Mouse (Mus musculus): ENCODE data around the gene Mast4. TPM values are rescaled to one million over a fixed set of nuclear protein-coding genes. Genes with fewer than 3 reads are reported as not detected.
"Not testable (repeated sequence)": the region's sequence is repeated elsewhere in the genome, so short reads cannot be mapped to it uniquely, and the experiment has no call there.

Mast4 gene
- polyA plus RNA-seq (2011; ENCODE audit: insufficient read length, low read depth, missing spikeins): 51.8 and 80.7 TPM in 2 replicates

DNA sequence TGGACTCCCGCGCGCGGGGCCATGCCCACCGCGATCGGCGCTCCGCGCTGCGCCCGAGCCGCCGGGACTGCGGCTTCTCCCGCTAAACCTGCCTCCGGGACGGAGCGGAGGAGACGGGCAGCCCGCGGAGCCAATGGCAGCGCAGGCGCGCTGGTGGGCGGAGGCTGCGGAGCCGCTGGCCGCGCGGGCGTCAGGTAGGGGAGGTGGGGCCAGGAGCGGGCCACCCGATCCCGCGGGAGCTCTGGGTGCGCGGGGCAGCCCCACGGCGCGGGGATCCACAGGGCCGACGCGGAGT is at the start of gene Mast4:
Gene Mast4 (minus strand): TSS at position 106 of the 295 bp plus-strand sequence.
- peak; percentile 54 for TF ChIP-seq POLR2A (IDR thresholded peaks at IDR 0.05; ENCODE audit: low read depth, low read length)
- no peak for TF ChIP-seq CTCF (IDR thresholded peaks at IDR 0.05; ENCODE audit: borderline replicate concordance, insufficient read depth, low read length)
- Histone ChIP-seq H3K27ac (ENCODE audit: insufficient read depth, low read length) (no peak within 1 kb of the TSS), H3K4me1 (ENCODE audit: control insufficient read depth, insufficient read depth, low read length) (peaks cover 4% of the 10 kb centered on the region; the same call in 1 of the 2 replicates)

GRCm38 (mm10) chr13:103374495-103374894 is 40.2 kb upstream of the Mast4 start:
- Histone ChIP-seq H3K27ac (ENCODE audit: insufficient read depth, low read length) (no peak overlapping the region), H3K4me1 (ENCODE audit: control insufficient read depth, insufficient read depth, low read length) (peaks cover 4% of the 10 kb centered on the region; the same call in 1 of the 2 replicates), H3K4me3 (ENCODE audit: insufficient read depth, low read length) (no peak overlapping the region)
- TF ChIP-seq POLR2A (IDR thresholded peaks at IDR 0.05; ENCODE audit: low read depth, low read length) (no peak), CTCF (IDR thresholded peaks at IDR 0.05; ENCODE audit: borderline replicate concordance, insufficient read depth, low read length) (no peak)

More for the DNA sequence above, at the start of gene Mast4:
- peak within 1 kb of the TSS; percentile 63 for H3K4me3 ChIP-seq (ENCODE audit: insufficient read depth, low read length)

GRCm38 (mm10) chr13:103369194-103369593 is 34.9 kb upstream of the Mast4 start:
- Histone ChIP-seq H3K27ac (ENCODE audit: insufficient read depth, low read length) (no peak overlapping the region), H3K4me3 (ENCODE audit: insufficient read depth, low read length) (no peak overlapping the region), H3K4me1 (ENCODE audit: control insufficient read depth, insufficient read depth, low read length) (peaks cover 3% of the 10 kb centered on the region)
- TF ChIP-seq POLR2A (IDR thresholded peaks at IDR 0.05; ENCODE audit: low read depth, low read length) (no peak), CTCF (IDR thresholded peaks at IDR 0.05; ENCODE audit: borderline replicate concordance, insufficient read depth, low read length) (no peak)

GRCm38 (mm10) chr13:103363181-103363580 is 28.9 kb upstream of the Mast4 start:
- Histone ChIP-seq H3K4me3 (ENCODE audit: insufficient read depth, low read length) (no peak overlapping the region), H3K4me1 (ENCODE audit: control insufficient read depth, insufficient read depth, low read length) (peaks cover 3% of the 10 kb centered on the region), H3K27ac (ENCODE audit: insufficient read depth, low read length) (no peak overlapping the region)
- TF ChIP-seq CTCF (IDR thresholded peaks at IDR 0.05; ENCODE audit: borderline replicate concordance, insufficient read depth, low read length): no peak
- no peak for TF ChIP-seq POLR2A (IDR thresholded peaks at IDR 0.05; ENCODE audit: low read depth, low read length)

GRCm38 (mm10) chr13:103357415-103357814 is 23.1 kb upstream of the Mast4 start:
- not testable (repeated sequence) for H3K4me1 ChIP-seq (ENCODE audit: control insufficient read depth, insufficient read depth, low read length); H3K4me3 ChIP-seq (ENCODE audit: insufficient read depth, low read length); H3K27ac ChIP-seq (ENCODE audit: insufficient read depth, low read length)

DNA sequence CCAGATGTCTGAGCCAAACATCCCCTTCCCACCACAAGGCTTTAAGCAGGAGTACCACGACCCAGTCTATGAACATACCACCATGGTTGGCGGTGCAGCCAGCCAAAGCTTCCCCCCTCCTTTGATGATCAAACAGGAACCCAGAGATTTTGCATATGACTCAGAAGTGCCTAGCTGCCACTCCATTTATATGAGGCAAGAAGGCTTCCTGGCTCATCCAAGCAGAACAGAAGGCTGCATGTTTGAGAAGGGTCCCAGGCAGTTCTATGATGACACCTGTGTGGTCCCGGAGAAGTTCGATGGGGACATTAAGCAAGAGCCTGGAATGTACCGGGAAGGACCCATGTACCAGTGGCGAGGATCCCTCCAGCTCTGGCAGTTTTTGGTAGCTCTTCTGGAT is 22.6 kb upstream of the Mast4 start:
- not testable (repeated sequence) for H3K4me1 ChIP-seq (ENCODE audit: control insufficient read depth, insufficient read depth, low read length); H3K4me3 ChIP-seq (ENCODE audit: insufficient read depth, low read length); H3K27ac ChIP-seq (ENCODE audit: insufficient read depth, low read length)

DNA sequence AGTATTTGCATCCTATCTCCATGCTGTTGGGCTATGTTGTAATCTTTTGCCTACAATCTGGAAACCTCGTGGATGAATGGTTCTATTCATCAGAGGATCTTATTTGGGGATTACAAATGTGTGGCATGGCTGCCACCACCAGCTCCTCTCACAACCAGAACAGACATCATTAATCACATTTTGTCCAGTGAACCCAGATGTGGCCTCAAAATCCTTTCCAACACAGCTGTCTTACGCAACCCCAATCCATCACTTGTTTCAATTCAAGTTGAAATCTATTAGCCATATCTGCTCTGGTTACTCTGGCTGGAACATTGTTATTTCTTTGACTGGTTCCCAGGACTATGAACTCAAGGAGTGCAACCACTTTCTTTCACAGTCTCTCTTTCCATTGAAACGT is 20.4 kb upstream of the Mast4 start:
- Histone ChIP-seq H3K27ac (ENCODE audit: insufficient read depth, low read length) (0 out of 2 replicates have a peak overlapping the region, but pooled peaks have one; percentile 32), H3K4me1 (ENCODE audit: control insufficient read depth, insufficient read depth, low read length) (no peaks in the 10 kb centered on the region)
- TF ChIP-seq POLR2A (IDR thresholded peaks at IDR 0.05; ENCODE audit: low read depth, low read length) (no peak), CTCF (IDR thresholded peaks at IDR 0.05; ENCODE audit: borderline replicate concordance, insufficient read depth, low read length) (no peak)

GRCm38 (mm10) chr13:103344749-103345148 is 10.5 kb upstream of the Mast4 start:
- peaks cover 6% of the 10 kb centered on the region for H3K4me1 ChIP-seq (ENCODE audit: control insufficient read depth, insufficient read depth, low read length)
- H3K4me3 ChIP-seq (ENCODE audit: insufficient read depth, low read length): no peak overlapping the region
- H3K27ac ChIP-seq (ENCODE audit: insufficient read depth, low read length): no peak overlapping the region
- TF ChIP-seq CTCF (IDR thresholded peaks at IDR 0.05; ENCODE audit: borderline replicate concordance, insufficient read depth, low read length) (no peak), POLR2A (IDR thresholded peaks at IDR 0.05; ENCODE audit: low read depth, low read length) (no peak)

More for the DNA sequence above, 20.4 kb upstream of the Mast4 start:
- no peak overlapping the region for H3K4me3 ChIP-seq (ENCODE audit: insufficient read depth, low read length)

GRCm38 (mm10) chr13:103344006-103344720 is 9.9 kb upstream of the Mast4 start:
- H3K4me3 ChIP-seq (ENCODE audit: insufficient read depth, low read length): no peak overlapping the region
- TF ChIP-seq POLR2A (IDR thresholded peaks at IDR 0.05; ENCODE audit: low read depth, low read length) (no peak), CTCF (IDR thresholded peaks at IDR 0.05; ENCODE audit: borderline replicate concordance, insufficient read depth, low read length) (no peak)

GRCm38 (mm10) chr13:103341031-103341430 is 6.7 kb upstream of the Mast4 start:
- TF ChIP-seq POLR2A (IDR thresholded peaks at IDR 0.05; ENCODE audit: low read depth, low read length) (no peak), CTCF (IDR thresholded peaks at IDR 0.05; ENCODE audit: borderline replicate concordance, insufficient read depth, low read length) (no peak)
- peaks cover 6% of the 10 kb centered on the region for H3K4me1 ChIP-seq (ENCODE audit: control insufficient read depth, insufficient read depth, low read length)
- H3K27ac ChIP-seq (ENCODE audit: insufficient read depth, low read length): no peak overlapping the region
- no peak overlapping the region for H3K4me3 ChIP-seq (ENCODE audit: insufficient read depth, low read length)

More at GRCm38 (mm10) chr13:103344006-103344720, 9.9 kb upstream of the Mast4 start:
- no peak overlapping the region for H3K27ac ChIP-seq (ENCODE audit: insufficient read depth, low read length)
- peaks cover 6% of the 10 kb centered on the region for H3K4me1 ChIP-seq (ENCODE audit: control insufficient read depth, insufficient read depth, low read length)
